Mouse (Mus musculus): ENCODE measurements around the gene BC052040. TPM values are rescaled to one million over a fixed set of nuclear protein-coding genes. Genes with fewer than 3 reads are reported as not detected.

Gene BC052040
- polyA plus RNA-seq, 2 experiments: 5.0 to 7.9 TPM

DNA sequence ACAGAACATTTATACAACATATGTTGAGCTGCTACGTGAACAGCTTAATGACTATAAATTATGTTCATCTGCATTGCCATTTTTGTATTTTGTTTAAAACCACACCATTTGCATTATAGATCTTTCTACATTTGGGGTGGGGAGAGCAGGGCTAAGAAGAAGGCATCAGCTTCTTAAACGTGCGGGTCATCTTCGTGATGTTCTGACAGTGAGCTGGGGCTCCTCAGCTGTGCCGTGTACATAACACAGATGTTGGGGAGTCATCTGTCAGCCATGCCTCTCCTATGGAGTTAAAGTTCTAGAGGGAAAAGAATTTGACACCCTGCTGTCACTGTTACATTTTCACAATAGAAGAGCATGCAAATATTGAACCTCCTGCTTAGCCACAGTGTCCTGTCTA lies 19.2 kb downstream of the BC052040 start:
- Histone ChIP-seq H3K4me2 (ENCODE audit: low read depth) (no peak overlapping the region), H3K4me3 (ENCODE audit: insufficient read depth in 1 of 2, low read depth in 2 of 2, low read length in 2 of 2) (no peak overlapping the region), H3K9me3 (ENCODE audit: control insufficient read depth, low read length) (no peaks in the 10 kb centered on the region), H3K27me3 (ENCODE audit: control insufficient read depth, insufficient read depth, low read length) (no peaks in the 10 kb centered on the region), H3K4me1 (replicated peaks; ENCODE audit: control insufficient read depth in 2 of 2, insufficient read depth in 2 of 2, low read length in 1 of 2) (peaks cover 1% of the 10 kb centered on the region in 2 experiments; a peak in 2 of 4 replicates), H3K36me3 (replicated peaks; ENCODE audit: control insufficient read depth, insufficient read depth, low read depth) (no peaks in the 10 kb centered on the region), H3K9ac (replicated peaks) (no peak overlapping the region), H3K27ac (no peak overlapping the region)
- 77% methylated on average over 5 of the region's 5 CpGs for WGBS (ENCODE audit: insufficient replicate concordance)
- TF ChIP-seq CTCF (IDR thresholded peaks at IDR 0.05; ENCODE audit: low read depth): no peak
- DNase-seq (ENCODE audit: low read depth in 3 of 3, low spot score in 3 of 3) (no peak), ATAC-seq (ENCODE audit: insufficient read depth) (no peak)

- no peaks in the 10 kb centered on the region for H3K27me3 ChIP-seq (ENCODE audit: control insufficient read depth, insufficient read depth, low read length)
- 85% methylated on average over 1 of the region's 1 CpGs for WGBS (ENCODE audit: insufficient replicate concordance)
- no peaks in the 10 kb centered on the region for H3K9me3 ChIP-seq (ENCODE audit: control insufficient read depth, low read length)
- TF ChIP-seq EP300 (IDR thresholded peaks at IDR 0.05; ENCODE audit: low read depth) (no peak), CTCF (IDR thresholded peaks at IDR 0.05; ENCODE audit: low read depth) (no peak)
- no peaks in the 10 kb centered on the region for H3K36me3 ChIP-seq (replicated peaks; ENCODE audit: control insufficient read depth, insufficient read depth, low read depth)
- ATAC-seq (ENCODE audit: insufficient read depth): no peak
- H3K4me3 ChIP-seq (ENCODE audit: insufficient read depth in 1 of 2, low read depth in 2 of 2, low read length in 2 of 2): no peak overlapping the region
- H3K4me2 ChIP-seq (ENCODE audit: low read depth): no peak overlapping the region
- H3K27ac ChIP-seq: no peak overlapping the region
- peaks cover 5% of the 10 kb centered on the region in 2 experiments; a peak in 2 of 4 replicates for H3K4me1 ChIP-seq (replicated peaks; ENCODE audit: control insufficient read depth in 2 of 2, insufficient read depth in 2 of 2, low read length in 1 of 2)
- DNase-seq (ENCODE audit: low read depth in 3 of 3, low spot score in 3 of 3): no peak
- no peak overlapping the region for H3K9ac ChIP-seq (replicated peaks)
Measured at GRCm38 (mm10) chr2:115601280-115601679, 19.8 kb downstream of the BC052040 start.

DNA sequence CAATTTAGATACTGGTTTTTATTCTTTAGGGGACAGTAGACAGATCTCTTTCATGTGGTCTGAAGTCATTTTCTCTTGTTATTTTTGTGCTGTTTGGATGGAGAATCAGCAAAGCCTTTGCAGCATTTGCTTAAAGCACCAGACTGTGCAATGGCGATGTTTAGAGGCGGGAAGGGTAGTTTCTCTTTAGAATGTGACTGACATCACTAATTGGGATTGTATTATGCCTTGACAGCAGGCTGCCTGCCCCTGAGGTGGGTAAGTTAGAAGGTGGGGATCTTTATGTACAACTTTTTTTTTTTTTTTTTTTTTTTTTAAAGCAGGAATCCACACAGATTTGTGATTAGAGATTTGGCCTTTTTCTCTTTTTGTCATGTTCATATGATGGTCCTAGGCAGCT lies 20.6 kb downstream of the BC052040 start:
- no peaks in the 10 kb centered on the region for H3K9me3 ChIP-seq (ENCODE audit: control insufficient read depth, low read length)
- ATAC-seq (ENCODE audit: insufficient read depth): no peak

DNA sequence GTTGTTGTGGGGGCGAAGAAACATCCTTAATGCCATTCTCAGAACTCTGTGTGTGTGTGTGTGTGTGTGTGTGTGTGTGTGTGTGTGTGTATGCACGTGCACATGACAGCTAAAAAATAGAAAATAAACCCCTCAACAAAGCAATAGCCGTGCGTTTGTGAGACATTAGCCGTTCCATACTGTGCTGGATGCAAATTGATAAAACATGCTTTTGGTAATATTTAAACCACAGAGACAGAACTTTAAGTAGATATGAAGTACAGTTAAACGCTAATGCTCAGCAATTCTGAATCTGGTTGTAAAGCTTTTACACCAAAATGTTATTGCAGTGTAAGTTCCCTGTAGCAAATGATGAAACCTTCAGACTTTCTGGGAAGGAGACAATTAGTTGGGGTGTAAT lies 22.6 kb downstream of the BC052040 start:
- Histone ChIP-seq H3K9ac (replicated peaks) (no peak overlapping the region), H3K27me3 (ENCODE audit: control insufficient read depth, insufficient read depth, low read length) (no peaks in the 10 kb centered on the region), H3K4me1 (replicated peaks; ENCODE audit: control insufficient read depth in 2 of 2, insufficient read depth in 2 of 2, low read length in 1 of 2) (peaks cover 5% of the 10 kb centered on the region in 2 experiments; a peak in 2 of 4 replicates), H3K27ac (no peak overlapping the region), H3K9me3 (ENCODE audit: control insufficient read depth, low read length) (no peaks in the 10 kb centered on the region), H3K4me3 (ENCODE audit: insufficient read depth in 1 of 2, low read depth in 2 of 2, low read length in 2 of 2) (no peak overlapping the region), H3K36me3 (replicated peaks; ENCODE audit: control insufficient read depth, insufficient read depth, low read depth) (no peaks in the 10 kb centered on the region), H3K4me2 (ENCODE audit: low read depth) (no peak overlapping the region)
- TF ChIP-seq EP300 (IDR thresholded peaks at IDR 0.05; ENCODE audit: low read depth) (peak; percentile 36; the same call in 1 of the 2 replicates), CTCF (IDR thresholded peaks at IDR 0.05; ENCODE audit: low read depth) (no peak)
- WGBS (ENCODE audit: insufficient replicate concordance): 37% methylated on average over 6 of the region's 6 CpGs
- DNase-seq (ENCODE audit: low read depth in 3 of 3, low spot score in 3 of 3): no peak
- 0 out of 2 replicates have a peak, but pooled peaks have one; percentile 33 for ATAC-seq (ENCODE audit: insufficient read depth)

More for the DNA sequence above, 20.6 kb downstream of the BC052040 start:
- Histone ChIP-seq H3K4me3 (ENCODE audit: insufficient read depth in 1 of 2, low read depth in 2 of 2, low read length in 2 of 2) (no peak overlapping the region), H3K9ac (replicated peaks) (no peak overlapping the region), H3K27ac (no peak overlapping the region), H3K27me3 (ENCODE audit: control insufficient read depth, insufficient read depth, low read length) (no peaks in the 10 kb centered on the region), H3K4me1 (replicated peaks; ENCODE audit: control insufficient read depth in 2 of 2, insufficient read depth in 2 of 2, low read length in 1 of 2) (peaks cover 5% of the 10 kb centered on the region in 2 experiments; a peak in 2 of 4 replicates), H3K36me3 (replicated peaks; ENCODE audit: control insufficient read depth, insufficient read depth, low read depth) (no peaks in the 10 kb centered on the region), H3K4me2 (ENCODE audit: low read depth) (no peak overlapping the region)
- no peak for DNase-seq (ENCODE audit: low read depth in 3 of 3, low spot score in 3 of 3)
- 83% methylated on average over 2 of the region's 2 CpGs for WGBS (ENCODE audit: insufficient replicate concordance)
- no peak for TF ChIP-seq CTCF (IDR thresholded peaks at IDR 0.05; ENCODE audit: low read depth)
- TF ChIP-seq EP300 (IDR thresholded peaks at IDR 0.05; ENCODE audit: low read depth): no peak

DNA sequence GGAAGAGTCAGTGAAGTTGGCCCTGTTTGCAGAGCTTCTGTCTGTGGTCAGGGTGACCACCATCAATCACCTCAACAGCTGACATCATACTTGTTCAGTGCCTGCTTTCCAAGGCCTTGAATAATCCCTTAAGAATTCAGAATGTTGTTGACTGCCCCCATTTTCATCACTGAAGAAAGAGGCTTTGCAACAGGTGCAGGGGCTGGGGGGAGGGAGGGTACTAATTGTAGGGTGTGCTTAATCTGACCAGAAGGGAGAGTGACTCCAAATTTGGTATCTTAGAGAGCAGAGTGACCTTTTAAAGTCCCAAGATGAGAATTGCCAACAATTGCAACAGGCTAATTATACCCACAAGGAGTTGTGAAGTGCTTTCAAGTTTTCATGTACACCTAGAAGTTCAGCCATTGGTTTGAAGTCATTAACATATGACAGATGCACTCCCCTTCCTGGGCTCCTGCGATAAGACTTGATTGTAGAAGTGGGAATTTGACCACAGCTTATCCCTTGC lies 24.4 kb downstream of the BC052040 start:
- H3K4me3 ChIP-seq (ENCODE audit: insufficient read depth in 1 of 2, low read depth in 2 of 2, low read length in 2 of 2): no peak overlapping the region
- WGBS (ENCODE audit: insufficient replicate concordance): 62% methylated on average over 1 of the region's 1 CpGs
- peaks cover 5 to 12% of the 10 kb centered on the region in 2 experiments; a peak in 2 of 4 replicates for H3K4me1 ChIP-seq (replicated peaks; ENCODE audit: control insufficient read depth in 2 of 2, insufficient read depth in 2 of 2, low read length in 1 of 2)
- no peaks in the 10 kb centered on the region for H3K36me3 ChIP-seq (replicated peaks; ENCODE audit: control insufficient read depth, insufficient read depth, low read depth)
- H3K9ac ChIP-seq (replicated peaks): no peak overlapping the region
- no peak overlapping the region for H3K27ac ChIP-seq
- peak in 2 of 3 experiments; percentile 18 to 19 for DNase-seq (ENCODE audit: low read depth in 3 of 3, low spot score in 3 of 3)
- 0 out of 2 replicates have a peak overlapping the region, but pooled peaks have one; percentile 3 for H3K4me2 ChIP-seq (ENCODE audit: low read depth)
- no peaks in the 10 kb centered on the region for H3K9me3 ChIP-seq (ENCODE audit: control insufficient read depth, low read length)
- TF ChIP-seq CTCF (IDR thresholded peaks at IDR 0.05; ENCODE audit: low read depth): no peak
- TF ChIP-seq EP300 (IDR thresholded peaks at IDR 0.05; ENCODE audit: low read depth): peak; percentile 17; the same call in 1 of the 2 replicates
- peak; percentile 60 for ATAC-seq (ENCODE audit: insufficient read depth)
- no peaks in the 10 kb centered on the region for H3K27me3 ChIP-seq (ENCODE audit: control insufficient read depth, insufficient read depth, low read length)
